Mouse (Mus musculus): ENCODE measurements around the gene Styx. TPM values are rescaled to one million over a fixed set of nuclear protein-coding genes. Genes with fewer than 3 reads are reported as not detected.

Gene Styx
- polyA plus RNA-seq, 1 experiment from 2014 or later, result 50.2 TPM

GRCm38 (mm10) chr14:45446777-45447176, 95.9 kb downstream of the Styx start:
- Histone ChIP-seq H3K9me3 (no peaks in the 10 kb centered on the region), H3K36me3 (no peaks in the 10 kb centered on the region), H3K4me3 (no peak overlapping the region), H3K27ac (replicated peaks) (no peak overlapping the region), H3K4me2 (replicated peaks) (no peak overlapping the region), H3K9ac (replicated peaks) (no peak overlapping the region), H3K27me3 (no peaks in the 10 kb centered on the region), H3K4me1 (0 out of 2 replicates have a peak, but pooled peaks cover 4% of the 10 kb centered on the region)
- no peak for ATAC-seq (ENCODE audit: low FRiP score, low read depth)
- 81% methylated on average over 3 of the region's 3 CpGs for WGBS

DNA sequence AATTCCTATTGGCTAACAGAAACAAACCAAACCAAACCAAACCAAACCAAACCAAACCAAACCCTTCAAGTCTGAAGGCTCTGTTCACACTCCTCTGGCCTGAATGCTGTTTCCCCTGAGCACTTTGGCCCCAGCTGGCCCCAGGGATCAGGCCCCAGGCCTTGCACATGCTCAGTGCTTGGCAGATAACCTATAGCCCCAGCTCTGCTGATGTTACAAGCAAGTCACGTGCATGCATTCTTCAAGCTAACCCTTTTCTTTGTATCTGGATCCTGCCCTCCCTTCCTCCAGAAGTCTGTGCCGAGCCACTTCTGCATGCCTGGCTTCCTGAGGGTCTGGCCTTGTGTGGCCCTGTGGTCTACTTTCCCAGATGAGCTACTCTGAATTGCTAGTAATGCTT, 100.2 kb downstream of the Styx start:
- WGBS, result 19% methylated on average over 2 of the region's 2 CpGs
- H3K4me1 ChIP-seq, result peaks cover 26% of the 10 kb centered on the region
- no peak overlapping the region for H3K27ac ChIP-seq (replicated peaks)
- no peaks in the 10 kb centered on the region for H3K9me3 ChIP-seq
- no peak overlapping the region for H3K9ac ChIP-seq (replicated peaks)
- H3K27me3 ChIP-seq, result no peaks in the 10 kb centered on the region
- no peak overlapping the region for H3K4me3 ChIP-seq
- H3K36me3 ChIP-seq, result no peaks in the 10 kb centered on the region
- no peak overlapping the region for H3K4me2 ChIP-seq (replicated peaks)
- ATAC-seq (ENCODE audit: low FRiP score, low read depth), result peak; percentile 65

- no peaks in the 10 kb centered on the region for H3K36me3 ChIP-seq
- H3K27ac ChIP-seq (replicated peaks), result no peak overlapping the region
- H3K9me3 ChIP-seq, result no peaks in the 10 kb centered on the region
- no peak for ATAC-seq (ENCODE audit: low FRiP score, low read depth)
- 50% methylated on average over 4 of the region's 4 CpGs for WGBS
- H3K4me1 ChIP-seq, result peaks cover 30% of the 10 kb centered on the region
- no peak overlapping the region for H3K4me2 ChIP-seq (replicated peaks)
- H3K4me3 ChIP-seq, result no peak overlapping the region
- H3K27me3 ChIP-seq, result no peaks in the 10 kb centered on the region
- H3K9ac ChIP-seq (replicated peaks), result no peak overlapping the region
These were observed 101.3 kb downstream of the Styx start for GRCm38 (mm10) chr14:45452148-45452547.

- H3K9me3 ChIP-seq, result no peaks in the 10 kb centered on the region
- peaks cover 30% of the 10 kb centered on the region for H3K4me1 ChIP-seq
- H3K36me3 ChIP-seq, result no peaks in the 10 kb centered on the region
- H3K27ac ChIP-seq (replicated peaks), result no peak overlapping the region
- 47% methylated on average over 11 of the region's 11 CpGs for WGBS
- H3K9ac ChIP-seq (replicated peaks), result no peak overlapping the region
- H3K4me2 ChIP-seq (replicated peaks), result no peak overlapping the region
- no peak overlapping the region for H3K4me3 ChIP-seq
- no peaks in the 10 kb centered on the region for H3K27me3 ChIP-seq
- no peak for ATAC-seq (ENCODE audit: low FRiP score, low read depth)
These were observed 102.1 kb downstream of the Styx start for GRCm38 (mm10) chr14:45452861-45453512.

DNA sequence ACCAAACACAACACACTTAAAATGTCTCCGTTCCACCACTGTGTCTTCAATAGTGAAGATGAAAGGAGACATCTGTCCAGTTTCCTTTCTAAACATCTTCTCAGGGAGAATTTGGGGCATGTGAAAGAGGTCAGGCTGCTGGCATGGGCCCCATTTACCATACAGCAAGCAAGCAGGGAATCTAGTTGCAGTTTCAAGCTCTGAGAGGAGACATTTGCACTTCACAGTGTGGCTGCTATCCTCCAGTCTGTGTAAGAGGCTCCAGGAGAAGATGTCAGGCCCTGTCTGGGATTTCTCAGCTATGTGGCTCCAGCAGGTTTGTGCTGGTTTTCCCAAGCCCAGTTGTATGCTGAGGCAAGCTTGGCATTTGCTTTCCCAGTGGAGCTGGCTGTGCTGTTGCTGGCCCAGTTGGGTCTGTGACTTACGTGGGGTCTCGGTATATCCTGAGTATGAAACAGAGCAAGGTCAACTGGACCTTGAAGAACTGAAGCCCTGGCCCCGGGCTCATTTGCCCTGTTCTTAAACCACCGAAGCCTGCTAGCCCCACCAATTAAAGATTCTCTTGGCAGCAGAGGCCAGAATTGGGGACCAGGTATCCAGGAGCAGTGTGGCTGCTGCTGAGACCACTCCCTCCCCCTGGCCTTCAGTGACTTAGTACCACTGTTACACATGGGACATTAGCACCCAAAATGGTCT, 102.8 kb downstream of the Styx start:
- H3K4me2 ChIP-seq (replicated peaks), result no peak overlapping the region
- no peak overlapping the region for H3K4me3 ChIP-seq
- no peak overlapping the region for H3K9ac ChIP-seq (replicated peaks)
- WGBS, result 70% methylated on average over 5 of the region's 5 CpGs
- peaks cover 30% of the 10 kb centered on the region for H3K4me1 ChIP-seq
- no peak overlapping the region for H3K27ac ChIP-seq (replicated peaks)
- H3K9me3 ChIP-seq, result no peaks in the 10 kb centered on the region
- H3K27me3 ChIP-seq, result no peaks in the 10 kb centered on the region
- ATAC-seq (ENCODE audit: low FRiP score, low read depth), result no peak
- peaks cover 4% of the 10 kb centered on the region; the same call in 1 of the 2 replicates for H3K36me3 ChIP-seq

- H3K4me2 ChIP-seq (replicated peaks), result no peak overlapping the region
- H3K27ac ChIP-seq (replicated peaks), result peak overlapping the region; percentile 5; the same call in 1 of the 2 replicates
- WGBS, result 74% methylated on average over 12 of the region's 12 CpGs
- H3K27me3 ChIP-seq, result no peaks in the 10 kb centered on the region
- no peaks in the 10 kb centered on the region for H3K9me3 ChIP-seq
- peaks cover 30% of the 10 kb centered on the region for H3K4me1 ChIP-seq
- no peak overlapping the region for H3K9ac ChIP-seq (replicated peaks)
- H3K36me3 ChIP-seq, result peaks cover 19% of the 10 kb centered on the region
- no peak for ATAC-seq (ENCODE audit: low FRiP score, low read depth)
- H3K4me3 ChIP-seq, result no peak overlapping the region
These were observed 105.0 kb downstream of the Styx start for GRCm38 (mm10) chr14:45455651-45456501.

GRCm38 (mm10) chr14:45456502-45456846, 105.6 kb downstream of the Styx start:
- no peak for ATAC-seq (ENCODE audit: low FRiP score, low read depth)
- Histone ChIP-seq H3K4me3 (no peak overlapping the region), H3K4me1 (peaks cover 26% of the 10 kb centered on the region), H3K36me3 (peaks cover 23% of the 10 kb centered on the region), H3K4me2 (replicated peaks) (no peak overlapping the region), H3K9ac (replicated peaks) (no peak overlapping the region), H3K9me3 (no peaks in the 10 kb centered on the region), H3K27me3 (no peaks in the 10 kb centered on the region), H3K27ac (replicated peaks) (peak overlapping the region; percentile 5; the same call in 1 of the 2 replicates)
- WGBS, result 0% methylated on average over 1 of the region's 1 CpGs

GRCm38 (mm10) chr14:45457003-45457402, 106.1 kb downstream of the Styx start:
- no peak for ATAC-seq (ENCODE audit: low FRiP score, low read depth)
- Histone ChIP-seq H3K4me2 (replicated peaks) (no peak overlapping the region), H3K27ac (replicated peaks) (peak overlapping the region; percentile 63), H3K9ac (replicated peaks) (no peak overlapping the region), H3K9me3 (no peaks in the 10 kb centered on the region), H3K36me3 (peaks cover 25% of the 10 kb centered on the region), H3K4me3 (no peak overlapping the region), H3K27me3 (no peaks in the 10 kb centered on the region), H3K4me1 (peaks cover 26% of the 10 kb centered on the region)
- 88% methylated on average over 9 of the region's 9 CpGs for WGBS

GRCm38 (mm10) chr14:45459877-45460276, 109.0 kb downstream of the Styx start:
- ATAC-seq (ENCODE audit: low FRiP score, low read depth), result no peak
- Histone ChIP-seq H3K36me3 (peaks cover 33% of the 10 kb centered on the region), H3K27ac (replicated peaks) (no peak overlapping the region), H3K9me3 (no peaks in the 10 kb centered on the region), H3K4me3 (no peak overlapping the region), H3K27me3 (no peaks in the 10 kb centered on the region), H3K4me2 (replicated peaks) (no peak overlapping the region), H3K9ac (replicated peaks) (no peak overlapping the region), H3K4me1 (peaks cover 33% of the 10 kb centered on the region)
- WGBS, result 96% methylated on average over 14 of the region's 14 CpGs

- Histone ChIP-seq H3K36me3 (peaks cover 34% of the 10 kb centered on the region), H3K27ac (replicated peaks) (no peak overlapping the region), H3K4me1 (peaks cover 33% of the 10 kb centered on the region), H3K9ac (replicated peaks) (no peak overlapping the region), H3K9me3 (no peaks in the 10 kb centered on the region), H3K4me2 (replicated peaks) (no peak overlapping the region), H3K27me3 (no peaks in the 10 kb centered on the region), H3K4me3 (no peak overlapping the region)
- 93% methylated on average over 10 of the region's 10 CpGs for WGBS
- no peak for ATAC-seq (ENCODE audit: low FRiP score, low read depth)
These were observed 109.6 kb downstream of the Styx start for GRCm38 (mm10) chr14:45460491-45460890.

GRCm38 (mm10) chr14:45461945-45462344, 111.1 kb downstream of the Styx start:
- no peaks in the 10 kb centered on the region for H3K27me3 ChIP-seq
- H3K4me3 ChIP-seq, result no peak overlapping the region
- no peak overlapping the region for H3K27ac ChIP-seq (replicated peaks)
- no peak overlapping the region for H3K9ac ChIP-seq (replicated peaks)
- no peaks in the 10 kb centered on the region for H3K9me3 ChIP-seq
- peaks cover 24% of the 10 kb centered on the region for H3K4me1 ChIP-seq
- WGBS, result 89% methylated on average over 6 of the region's 6 CpGs
- peaks cover 48% of the 10 kb centered on the region for H3K36me3 ChIP-seq
- no peak for ATAC-seq (ENCODE audit: low FRiP score, low read depth)
- H3K4me2 ChIP-seq (replicated peaks), result no peak overlapping the region

DNA sequence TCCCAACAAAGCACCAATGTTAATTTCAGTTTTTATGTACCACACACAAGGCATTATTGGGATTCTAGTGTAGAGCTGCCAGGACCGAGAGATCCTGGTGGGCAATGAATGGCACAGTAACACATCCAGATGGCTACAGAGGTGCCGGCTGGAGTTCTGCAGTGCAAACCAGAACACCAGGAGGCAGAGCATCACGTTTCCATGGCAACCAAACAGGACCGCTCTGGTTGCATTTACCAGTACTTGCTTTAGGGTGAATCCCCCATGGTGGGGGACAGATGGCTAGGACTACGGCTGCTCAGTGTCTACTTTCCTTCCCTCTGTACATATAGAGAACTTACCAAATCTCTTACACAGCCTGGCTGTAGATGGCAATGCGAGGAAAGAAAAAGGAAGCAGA, 111.5 kb downstream of the Styx start:
- WGBS, result 23% methylated on average over 6 of the region's 6 CpGs
- Histone ChIP-seq H3K4me3 (no peak overlapping the region), H3K9ac (replicated peaks) (peak overlapping the region; percentile 15; the same call in 1 of the 2 replicates), H3K27me3 (no peaks in the 10 kb centered on the region), H3K36me3 (peaks cover 52% of the 10 kb centered on the region), H3K9me3 (no peaks in the 10 kb centered on the region), H3K27ac (replicated peaks) (peak overlapping the region; percentile 73), H3K4me1 (peaks cover 24% of the 10 kb centered on the region), H3K4me2 (replicated peaks) (peak overlapping the region; percentile 21)
- ATAC-seq (ENCODE audit: low FRiP score, low read depth), result peak; percentile 85
